Mouse (Mus musculus) neural tube, embryonic 14.5 days (tissue): ENCODE measurements around the gene Epha1. TPM values are rescaled to one million over a fixed set of nuclear protein-coding genes. Genes with fewer than 3 reads are reported as not detected.

Experiments
- ATAC-seq: fragments of 200-750 bp; cut with Nextera tagmentation; 2 replicates; pipeline ENCODE4 v1.8.0; 2017; ENCODE audit warnings: low read depth, mild to moderate bottlenecking, moderate TSS enrichment, moderate library complexity
- H3K27ac ChIP-seq: fragments of 300-500 bp; sonication (generic); 2 replicates; pipeline ENCODE4 v1.5.1; 2014; ENCODE audit warnings: low read depth, mild to moderate bottlenecking, control low read depth, low read length, moderate library complexity, mixed read lengths
- H3K27me3 ChIP-seq: fragments of 300-500 bp; sonication (generic); 2 replicates; pipeline ENCODE4 v1.6.1; 2014; ENCODE audit warnings: low read length; ENCODE audit not compliant: control insufficient read depth, insufficient read depth
- H3K36me3 ChIP-seq: fragments of 300-500 bp; sonication (generic); 2 replicates; pipeline ENCODE4 v1.6.1; 2014; ENCODE audit warnings: low read length, mixed read lengths; ENCODE audit not compliant: control insufficient read depth, insufficient read depth
- H3K4me1 ChIP-seq: fragments of 300-500 bp; sonication (generic); 2 replicates; pipeline ENCODE4 v1.6.1; 2014; ENCODE audit warnings: low read length; ENCODE audit not compliant: control insufficient read depth, insufficient read depth
- H3K4me2 ChIP-seq: fragments of 300-500 bp; sonication (generic); 2 replicates; pipeline ENCODE4 v1.6.1; 2014; ENCODE audit warnings: mild to moderate bottlenecking, low read depth, low read length, control low read depth
- H3K4me3 ChIP-seq: fragments of 300-500 bp; sonication (generic); 2 replicates; pipeline ENCODE4 v1.5.1; 2014; ENCODE audit warnings: low read depth, low read length, control low read depth, mixed read lengths
- H3K9ac ChIP-seq: fragments of 300-500 bp; sonication (generic); replicated peaks from 2 replicates; pipeline ENCODE4 v1.6.1; 2014; ENCODE audit warnings: low read depth, mild to moderate bottlenecking, control low read depth, low read length, mixed read lengths
- H3K9me3 ChIP-seq: fragments of 300-500 bp; sonication (generic); 2 replicates; pipeline ENCODE4 v1.6.1; 2016; ENCODE audit warnings: low read length; ENCODE audit not compliant: control insufficient read depth
- WGBS: fragments of 180-500 bp; shearing (Covaris S2); extraction: QIAGEN DNeasy Blood & Tissue Kit; methylation state at CpG from one replicate; pipeline ENCODE4 v1.1.7; 2014; 5-methylcytosine and 5-hydroxymethylcytosine counted together
- polyA plus RNA-seq: library from polyadenylated mRNA; unstranded; fragments of >200 nt; fragmentation: Nextera tagmentation; extraction: Ambion mirVana; gene quantifications from 2 replicates; pipeline ENCODE4 v1.2.1, GENCODE M21; 2014

Epha1 gene
- polyA plus RNA-seq, 1 experiment from 2014 or later = 0.15 TPM

DNA sequence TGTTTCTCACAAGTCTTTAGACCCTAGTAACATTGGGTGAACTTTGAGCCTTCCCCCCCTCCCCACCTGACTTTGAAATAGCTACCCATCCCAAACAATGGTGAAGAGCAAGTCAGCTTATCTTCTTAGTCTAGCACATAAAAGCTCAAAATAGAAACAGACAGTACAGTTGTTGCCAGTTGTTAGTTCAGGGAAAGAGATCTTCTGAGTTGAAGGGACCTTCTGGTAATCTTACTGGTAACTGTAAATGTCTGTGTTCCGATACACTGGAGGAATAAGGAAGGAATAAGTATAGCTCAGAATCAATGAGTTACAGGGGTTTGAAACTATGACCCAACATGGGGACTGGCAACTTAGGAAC, 20.6 kb downstream of the Epha1 start:
- WGBS = 100% methylated on average over 1 of the region's 1 CpGs
- Histone ChIP-seq H3K4me3 (no peak overlapping the region), H3K4me1 (peaks cover 8% of the 10 kb centered on the region; the same call in 1 of the 2 replicates), H3K36me3 (peaks cover 22% of the 10 kb centered on the region), H3K27me3 (no peaks in the 10 kb centered on the region), H3K27ac (no peak overlapping the region), H3K9ac (no peak overlapping the region), H3K9me3 (no peaks in the 10 kb centered on the region), H3K4me2 (no peak overlapping the region)
- no peak for ATAC-seq

- H3K9me3 ChIP-seq = no peaks in the 10 kb centered on the region
- H3K27ac ChIP-seq = no peak overlapping the region
- no peak for ATAC-seq
- H3K36me3 ChIP-seq = peaks cover 17% of the 10 kb centered on the region
- peaks cover 8% of the 10 kb centered on the region; the same call in 1 of the 2 replicates for H3K4me1 ChIP-seq
- H3K27me3 ChIP-seq = no peaks in the 10 kb centered on the region
- no peak overlapping the region for H3K9ac ChIP-seq
- 95% methylated on average over 7 of the region's 7 CpGs for WGBS
- H3K4me2 ChIP-seq = no peak overlapping the region
- H3K4me3 ChIP-seq = no peak overlapping the region
Measured at GRCm38 (mm10) chr6:42351776-42352485, 21.1 kb downstream of the Epha1 start.

DNA sequence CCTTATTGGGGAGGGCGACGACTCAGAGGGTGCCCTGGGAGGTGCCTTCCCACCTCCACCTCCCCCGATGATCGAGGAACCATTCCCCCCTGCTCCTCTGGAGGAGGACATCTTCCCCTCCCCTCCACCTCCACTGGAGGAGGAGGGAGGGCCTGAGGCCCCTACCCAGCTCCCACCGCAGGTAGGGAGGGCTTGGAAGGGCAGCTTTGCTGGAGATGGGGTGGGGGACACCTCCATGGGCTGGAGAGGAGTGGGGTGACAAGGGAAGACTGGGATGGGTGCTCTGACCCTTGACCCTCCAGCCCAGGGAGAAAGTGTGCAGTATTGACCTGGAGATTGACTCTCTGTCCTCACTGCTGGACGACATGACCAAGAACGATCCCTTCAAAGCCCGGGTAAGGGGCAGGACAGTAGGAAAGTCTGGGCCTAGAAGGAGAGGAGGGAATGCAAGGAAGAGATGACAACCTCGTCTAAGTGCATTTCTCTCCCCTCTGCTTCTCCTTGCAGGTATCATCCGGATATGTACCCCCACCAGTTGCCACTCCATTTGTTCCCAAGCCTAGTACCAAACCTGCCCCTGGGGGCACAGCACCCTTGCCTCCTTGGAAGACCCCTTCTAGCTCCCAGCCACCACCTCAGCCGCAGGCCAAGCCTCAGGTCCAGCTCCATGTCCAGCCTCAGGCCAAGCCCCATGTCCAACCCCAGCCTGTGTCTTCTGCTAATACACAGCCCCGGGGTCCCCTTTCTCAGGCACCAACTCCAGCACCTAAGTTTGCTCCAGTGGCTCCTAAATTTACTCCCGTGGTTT, 21.9 kb downstream of the Epha1 start:
- 55% methylated on average over 11 of the region's 13 CpGs for WGBS
- ATAC-seq = no peak
- no peaks in the 10 kb centered on the region for H3K27me3 ChIP-seq
- H3K4me3 ChIP-seq = peak overlapping the region; percentile 79
- peak overlapping the region; percentile 84 for H3K9ac ChIP-seq
- no peaks in the 10 kb centered on the region for H3K9me3 ChIP-seq
- no peak overlapping the region for H3K27ac ChIP-seq
- peaks cover 8% of the 10 kb centered on the region; the same call in 1 of the 2 replicates for H3K4me1 ChIP-seq
- H3K4me2 ChIP-seq = peak overlapping the region; percentile 94
- H3K36me3 ChIP-seq = peaks cover 10% of the 10 kb centered on the region

DNA sequence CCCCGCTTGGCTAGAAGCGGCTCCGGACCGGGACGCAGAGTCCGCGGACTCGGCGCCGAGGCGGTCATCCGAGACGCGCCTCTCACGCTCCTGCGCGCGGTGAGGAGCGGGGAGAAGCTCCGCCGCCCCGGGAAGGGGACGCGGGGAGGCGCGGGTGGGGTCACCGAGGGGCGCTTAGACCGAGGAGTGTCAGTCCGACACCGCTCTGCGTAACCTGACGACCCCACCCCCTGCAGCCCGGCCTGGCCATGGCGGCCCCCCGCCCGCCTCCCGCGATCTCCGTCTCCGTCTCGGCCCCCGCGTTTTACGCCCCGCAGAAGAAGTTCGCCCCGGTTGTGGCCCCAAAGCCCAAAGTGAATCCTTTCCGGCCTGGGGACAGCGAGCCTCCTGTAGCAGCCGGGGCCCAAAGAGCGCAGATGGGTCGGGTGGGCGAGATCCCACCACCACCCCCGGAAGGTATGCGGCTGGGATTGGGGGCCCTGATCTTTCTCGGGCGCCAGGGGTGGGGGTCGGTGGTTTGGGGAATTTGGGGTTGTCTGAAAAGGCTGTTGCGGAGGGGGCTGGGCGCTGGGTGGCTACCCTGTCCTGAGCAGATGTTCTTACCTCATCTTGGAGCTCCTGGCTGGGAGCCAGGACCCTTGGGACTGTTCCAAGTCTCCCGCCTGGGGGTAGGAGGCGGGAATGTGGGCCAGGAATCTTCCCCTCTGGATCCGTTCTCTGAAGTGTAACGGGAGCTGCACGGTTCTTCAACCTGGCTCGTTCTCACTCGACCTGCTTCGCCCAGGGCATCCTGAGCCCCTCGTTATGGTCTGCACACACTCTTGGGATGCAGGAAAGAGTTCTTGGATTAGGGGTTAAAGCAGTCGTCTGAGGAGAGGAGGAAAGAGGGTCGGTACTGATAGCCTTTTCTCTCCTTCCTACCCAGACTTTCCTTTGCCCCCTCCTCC, 22.8 kb downstream of the Epha1 start:
- Histone ChIP-seq H3K27ac (peak overlapping the region; percentile 82), H3K9me3 (no peaks in the 10 kb centered on the region), H3K36me3 (peaks cover under 1% of the 10 kb centered on the region; the same call in 1 of the 2 replicates), H3K4me3 (peak overlapping the region; percentile 79), H3K27me3 (no peaks in the 10 kb centered on the region), H3K4me2 (peak overlapping the region; percentile 94), H3K9ac (peak overlapping the region; percentile 84), H3K4me1 (peaks cover 8% of the 10 kb centered on the region; the same call in 1 of the 2 replicates)
- WGBS = 0% methylated on average over 49 of the region's 72 CpGs
- ATAC-seq = peak; percentile 42

- ATAC-seq = peak; percentile 92
- peak within 1 kb of the TSS; percentile 82 for H3K27ac ChIP-seq
- H3K4me1 ChIP-seq = peaks cover 8% of the 10 kb centered on the region; the same call in 1 of the 2 replicates
- H3K9me3 ChIP-seq = no peaks in the 10 kb centered on the region
- no peaks in the 10 kb centered on the region for H3K36me3 ChIP-seq
- WGBS = 0% methylated on average over 24 of the region's 36 CpGs
- peak within 1 kb of the TSS; percentile 79 for H3K4me3 ChIP-seq
- peak within 1 kb of the TSS; percentile 94 for H3K4me2 ChIP-seq
- H3K9ac ChIP-seq = peak within 1 kb of the TSS; percentile 84
- H3K27me3 ChIP-seq = no peaks in the 10 kb centered on the region
Measured at GRCm38 (mm10) chr6:42349426-42350020, 23.5 kb downstream of the Epha1 start, which contains the start of gene Zyx. Gene Zyx, plus strand, starts transcription at chr6:42349630.

- ATAC-seq = peak; percentile 38
- Histone ChIP-seq H3K4me2 (peak overlapping the region; percentile 94), H3K27ac (peak overlapping the region; percentile 82), H3K4me3 (peak overlapping the region; percentile 79), H3K36me3 (no peaks in the 10 kb centered on the region), H3K9me3 (no peaks in the 10 kb centered on the region), H3K9ac (peak overlapping the region; percentile 84), H3K27me3 (no peaks in the 10 kb centered on the region), H3K4me1 (peaks cover 8% of the 10 kb centered on the region; the same call in 1 of the 2 replicates)
- WGBS = under 1% methylated on average over 11 of the region's 11 CpGs
Measured at GRCm38 (mm10) chr6:42349006-42349425, 24.1 kb downstream of the Epha1 start.

DNA sequence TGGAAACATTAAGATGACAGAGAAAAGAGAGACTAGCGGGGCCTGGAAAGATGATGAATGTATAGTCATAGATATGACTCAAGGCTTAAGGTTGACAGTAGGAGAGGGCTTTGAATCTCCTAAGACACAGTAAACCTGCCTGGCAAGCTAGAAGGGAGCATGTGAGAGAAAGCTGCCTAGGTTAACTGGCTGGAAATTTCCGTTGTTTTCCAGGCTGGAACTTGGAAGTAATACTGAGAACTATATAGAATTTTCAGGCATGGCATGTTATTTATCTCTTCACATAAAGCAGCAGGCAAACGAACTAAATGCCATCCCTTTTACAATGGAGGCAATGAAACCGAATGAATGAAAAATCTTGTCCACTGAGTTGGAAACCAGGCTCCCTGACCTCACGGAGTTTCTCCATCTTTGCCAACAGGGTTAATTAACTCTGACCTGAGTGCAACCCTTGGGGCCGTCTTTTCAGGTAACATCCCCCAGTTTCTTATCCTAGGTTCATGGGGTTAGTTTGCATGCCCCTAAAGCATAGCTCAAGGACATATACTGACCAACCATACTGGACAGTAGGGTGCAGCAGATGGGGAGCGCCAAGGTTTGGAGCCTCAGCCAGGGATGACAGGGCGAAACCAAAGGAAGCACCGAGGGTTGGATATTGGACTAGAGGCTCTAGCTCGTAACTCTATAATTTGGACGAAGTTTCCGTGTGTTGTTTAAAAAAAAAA, 24.6 kb downstream of the Epha1 start:
- peaks cover 6% of the 10 kb centered on the region; the same call in 1 of the 2 replicates for H3K4me1 ChIP-seq
- no peak overlapping the region; the same call in 1 of the 2 replicates for H3K9ac ChIP-seq
- no peaks in the 10 kb centered on the region for H3K36me3 ChIP-seq
- no peak for ATAC-seq
- H3K4me2 ChIP-seq = peak overlapping the region; percentile 94
- H3K27ac ChIP-seq = no peak overlapping the region
- H3K27me3 ChIP-seq = no peaks in the 10 kb centered on the region
- no peaks in the 10 kb centered on the region for H3K9me3 ChIP-seq
- H3K4me3 ChIP-seq = peak overlapping the region; percentile 79
- WGBS = 34% methylated on average over 12 of the region's 12 CpGs

DNA sequence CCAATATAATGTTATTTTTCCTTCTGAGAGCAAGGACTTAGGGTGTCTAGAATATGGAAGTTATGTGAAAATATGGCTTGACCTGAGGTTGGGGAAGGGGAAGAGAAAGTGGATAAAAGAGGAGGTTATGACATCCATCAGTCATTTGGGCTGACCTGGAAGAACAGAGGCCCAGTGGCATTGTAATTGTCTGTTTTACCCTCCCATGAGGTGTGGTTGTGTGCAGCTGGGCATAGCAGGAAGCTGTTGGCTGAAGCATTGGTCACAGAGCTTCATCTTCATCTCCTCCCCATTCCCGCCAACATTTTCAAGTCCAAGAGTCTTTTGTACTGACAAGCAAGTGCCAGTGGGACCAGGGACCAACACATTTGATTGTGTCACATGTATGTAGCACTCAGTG, 28.8 kb downstream of the Epha1 start:
- H3K4me3 ChIP-seq = no peak overlapping the region
- H3K27me3 ChIP-seq = no peaks in the 10 kb centered on the region
- ATAC-seq = no peak
- WGBS = 79% methylated on average over 1 of the region's 1 CpGs
- H3K27ac ChIP-seq = no peak overlapping the region
- H3K9me3 ChIP-seq = no peaks in the 10 kb centered on the region
- no peaks in the 10 kb centered on the region; the same call in 1 of the 2 replicates for H3K4me1 ChIP-seq
- H3K9ac ChIP-seq = no peak overlapping the region
- H3K4me2 ChIP-seq = no peak overlapping the region
- no peaks in the 10 kb centered on the region for H3K36me3 ChIP-seq
